Mouse (Mus musculus): ENCODE data around the gene Foxp1. TPM values are rescaled to one million over a fixed set of nuclear protein-coding genes. Genes with fewer than 3 reads are reported as not detected.

Foxp1 gene
- total and polyA plus RNA-seq, 3 experiments: 57.4 to 88.1 (median 79.8) TPM

DNA sequence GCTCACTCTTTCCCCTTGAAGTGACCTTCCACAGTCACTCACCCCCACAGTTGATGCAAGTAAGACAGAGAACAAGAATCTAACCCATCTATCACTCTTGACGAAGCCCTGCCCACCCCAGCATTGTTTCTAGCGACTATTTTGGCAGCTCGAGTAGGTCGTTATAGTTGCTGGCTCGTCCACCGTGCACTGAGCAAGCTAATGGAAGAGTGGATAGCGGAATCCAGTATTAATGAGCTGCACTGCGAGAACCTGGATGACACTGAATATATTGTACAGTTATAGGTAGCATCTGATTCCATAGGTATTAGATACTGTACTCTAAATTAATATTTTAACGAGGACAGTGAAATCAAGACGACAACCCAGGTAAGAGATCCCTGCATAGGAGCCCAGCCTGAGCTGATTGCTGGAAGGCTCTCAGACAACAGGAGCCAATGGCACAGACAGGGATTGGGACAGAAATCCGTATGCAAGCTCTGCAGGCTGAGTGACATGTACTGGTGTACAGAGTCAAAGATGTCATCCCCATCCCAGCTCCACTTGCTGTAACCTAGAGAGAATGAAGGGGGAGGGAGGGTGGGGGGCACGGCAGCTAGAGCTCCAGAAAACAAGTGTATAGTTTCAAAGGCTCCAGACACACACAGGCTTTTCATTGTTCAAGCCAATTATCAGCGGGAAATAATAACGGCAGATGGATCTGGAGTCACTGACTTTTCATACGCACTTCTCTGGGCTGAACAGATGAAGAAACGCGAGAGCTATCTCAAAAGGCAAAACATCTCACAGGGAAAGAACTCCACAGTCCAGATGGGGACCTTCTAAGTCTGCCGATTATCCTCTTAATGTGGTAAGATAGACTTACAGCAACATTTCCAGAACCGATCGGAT is 254.1 kb downstream of the Foxp1 start:
- Histone ChIP-seq H3K4me1 (ENCODE audit: insufficient read depth, low read depth, low read length) (peaks cover 5% of the 10 kb centered on the region; the same call in 1 of the 2 replicates), H3K27me3 (ENCODE audit: insufficient read depth, low read length) (no peaks in the 10 kb centered on the region), H3K36me3 (replicated peaks) (no peaks in the 10 kb centered on the region), H3K4me3 (ENCODE audit: low read depth, low read length) (no peak overlapping the region), H3K9me3 (replicated peaks) (no peaks in the 10 kb centered on the region)
- ATAC-seq (ENCODE audit: extremely low read depth, insufficient number of reproducible peaks, low FRiP score, poor library complexity, severe bottlenecking) (no peak), DNase-seq (ENCODE audit: low spot score) (no peak)
- TF ChIP-seq CTCF (IDR thresholded peaks at IDR 0.05; ENCODE audit: low read depth, low read length): no peak
- TF ChIP-seq GATA2 (IDR thresholded peaks at IDR 0.05; ENCODE audit: borderline replicate concordance, low read depth, low read length): no peak
- TF ChIP-seq POLR2AphosphoS5 (IDR thresholded peaks at IDR 0.05; ENCODE audit: insufficient replicate concordance, low read depth, low read length): no peak
- no peak for TF ChIP-seq TAL1 (conservative IDR thresholded peaks at IDR 0.05; ENCODE audit: low read depth, low read length)
- TF ChIP-seq GATA1 (IDR thresholded peaks at IDR 0.05; ENCODE audit: borderline replicate concordance, low read length): no peak

DNA sequence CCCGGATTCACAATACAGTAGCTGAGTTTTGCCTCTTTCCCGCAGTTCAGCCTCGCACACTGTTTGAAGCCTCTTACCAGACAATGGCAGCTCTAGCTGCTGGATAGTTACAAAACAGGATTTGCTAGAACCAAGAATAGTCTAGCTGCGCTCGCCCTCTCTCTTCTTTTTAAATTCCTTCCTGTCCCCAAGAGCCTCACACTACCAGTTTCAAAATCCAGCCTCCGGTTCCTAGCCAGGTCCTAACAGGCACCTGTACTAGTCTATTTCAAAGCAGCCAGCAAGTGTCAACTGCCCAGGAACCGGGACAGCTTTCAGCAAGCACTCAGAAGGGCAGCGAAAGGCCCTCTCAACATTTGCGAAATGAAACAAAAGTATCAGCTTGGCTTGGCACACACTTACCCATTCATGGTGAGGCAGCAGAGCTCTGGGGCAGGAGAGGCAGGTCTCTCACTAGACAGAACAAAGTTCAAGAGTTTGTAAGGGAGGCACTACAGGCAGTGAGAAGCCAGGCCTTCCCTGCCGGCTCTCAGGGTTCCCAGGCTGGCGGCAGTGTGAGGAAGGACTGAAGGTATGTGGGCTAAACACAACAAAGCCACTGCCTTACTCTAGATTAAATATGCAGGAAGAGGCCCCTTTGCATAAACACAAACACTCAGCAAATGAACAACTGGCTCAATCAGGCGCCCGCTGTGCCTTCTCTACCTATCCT is 256.4 kb downstream of the Foxp1 start:
- no peak for TF ChIP-seq CTCF (IDR thresholded peaks at IDR 0.05; ENCODE audit: low read depth, low read length)
- no peak for TF ChIP-seq GATA1 (IDR thresholded peaks at IDR 0.05; ENCODE audit: borderline replicate concordance, low read length)
- no peak for TF ChIP-seq TAL1 (conservative IDR thresholded peaks at IDR 0.05; ENCODE audit: low read depth, low read length)
- no peaks in the 10 kb centered on the region for H3K27me3 ChIP-seq (ENCODE audit: insufficient read depth, low read length)
- ATAC-seq (ENCODE audit: extremely low read depth, insufficient number of reproducible peaks, low FRiP score, poor library complexity, severe bottlenecking) (no peak), DNase-seq (ENCODE audit: low spot score) (no peak)
- no peaks in the 10 kb centered on the region for H3K9me3 ChIP-seq (replicated peaks)
- no peaks in the 10 kb centered on the region for H3K36me3 ChIP-seq (replicated peaks)
- no peak overlapping the region for H3K4me3 ChIP-seq (ENCODE audit: low read depth, low read length)
- H3K4me1 ChIP-seq (ENCODE audit: insufficient read depth, low read depth, low read length): peaks cover 5% of the 10 kb centered on the region; the same call in 1 of the 2 replicates

DNA sequence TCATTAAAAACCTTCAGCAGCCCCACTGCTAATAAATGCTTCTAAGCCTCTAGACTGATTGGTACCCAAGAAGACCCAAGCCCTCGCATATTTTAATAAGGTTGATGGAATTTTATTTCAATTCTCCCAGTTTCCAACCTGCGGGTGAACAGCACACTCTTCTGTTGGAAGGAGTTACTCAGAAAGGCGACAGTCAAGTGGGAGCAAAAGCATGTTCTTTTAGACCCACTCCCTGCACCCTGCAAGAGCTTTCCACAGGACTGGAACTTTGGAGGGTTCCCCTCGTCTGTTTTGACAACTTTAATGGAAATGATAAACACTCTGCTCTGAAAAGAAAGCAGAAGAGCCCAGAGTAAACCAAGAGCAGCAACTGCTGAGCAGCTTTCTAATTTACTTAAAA is 257.3 kb downstream of the Foxp1 start:
- no peak overlapping the region for H3K4me3 ChIP-seq (ENCODE audit: low read depth, low read length)

GRCm38 (mm10) chr6:99264192-99265093 is 258.1 kb downstream of the Foxp1 start:
- Histone ChIP-seq H3K36me3 (replicated peaks) (peaks cover 2% of the 10 kb centered on the region), H3K9me3 (replicated peaks) (no peaks in the 10 kb centered on the region), H3K4me3 (ENCODE audit: low read depth, low read length) (no peak overlapping the region), H3K27me3 (ENCODE audit: insufficient read depth, low read length) (no peaks in the 10 kb centered on the region), H3K4me1 (ENCODE audit: insufficient read depth, low read depth, low read length) (peaks cover 5% of the 10 kb centered on the region; the same call in 1 of the 2 replicates)
- ATAC-seq (ENCODE audit: extremely low read depth, insufficient number of reproducible peaks, low FRiP score, poor library complexity, severe bottlenecking): no peak
- DNase-seq (ENCODE audit: low spot score): no peak
- no peak for TF ChIP-seq TAL1 (conservative IDR thresholded peaks at IDR 0.05; ENCODE audit: low read depth, low read length)
- no peak for TF ChIP-seq CTCF (IDR thresholded peaks at IDR 0.05; ENCODE audit: low read depth, low read length)
- no peak for TF ChIP-seq GATA1 (IDR thresholded peaks at IDR 0.05; ENCODE audit: borderline replicate concordance, low read length)
- no peak for TF ChIP-seq GATA2 (IDR thresholded peaks at IDR 0.05; ENCODE audit: borderline replicate concordance, low read depth, low read length)
- no peak for TF ChIP-seq POLR2AphosphoS5 (IDR thresholded peaks at IDR 0.05; ENCODE audit: insufficient replicate concordance, low read depth, low read length)

More for the DNA sequence above, 257.3 kb downstream of the Foxp1 start:
- DNase-seq (ENCODE audit: low spot score): no peak
- TF ChIP-seq CTCF (IDR thresholded peaks at IDR 0.05; ENCODE audit: low read depth, low read length) (no peak), GATA2 (IDR thresholded peaks at IDR 0.05; ENCODE audit: borderline replicate concordance, low read depth, low read length) (no peak), GATA1 (IDR thresholded peaks at IDR 0.05; ENCODE audit: borderline replicate concordance, low read length) (no peak), POLR2AphosphoS5 (IDR thresholded peaks at IDR 0.05; ENCODE audit: insufficient replicate concordance, low read depth, low read length) (no peak), TAL1 (conservative IDR thresholded peaks at IDR 0.05; ENCODE audit: low read depth, low read length) (no peak)
- Histone ChIP-seq H3K27me3 (ENCODE audit: insufficient read depth, low read length) (no peaks in the 10 kb centered on the region), H3K4me1 (ENCODE audit: insufficient read depth, low read depth, low read length) (peaks cover 5% of the 10 kb centered on the region; the same call in 1 of the 2 replicates), H3K36me3 (replicated peaks) (no peaks in the 10 kb centered on the region), H3K9me3 (replicated peaks) (no peaks in the 10 kb centered on the region)
- ATAC-seq (ENCODE audit: extremely low read depth, insufficient number of reproducible peaks, low FRiP score, poor library complexity, severe bottlenecking): no peak

DNA sequence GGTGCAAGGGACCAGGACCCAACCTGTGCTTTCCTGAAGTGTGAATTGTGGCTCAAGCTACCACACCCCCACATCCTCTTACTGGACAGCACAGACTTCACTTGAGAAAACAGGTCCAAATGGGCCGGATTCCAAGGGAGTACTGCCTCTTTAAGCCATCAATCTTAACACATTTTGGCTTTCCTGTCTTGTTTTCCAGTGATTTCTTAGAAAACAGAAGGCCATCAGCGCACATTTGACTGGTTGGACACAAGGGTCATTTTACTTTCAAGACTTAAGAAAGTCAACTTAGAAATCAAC is 258.7 kb downstream of the Foxp1 start:
- peaks cover 5% of the 10 kb centered on the region; the same call in 1 of the 2 replicates for H3K4me1 ChIP-seq (ENCODE audit: insufficient read depth, low read depth, low read length)
- DNase-seq (ENCODE audit: low spot score): no peak
- H3K4me3 ChIP-seq (ENCODE audit: low read depth, low read length): no peak overlapping the region
- no peak for ATAC-seq (ENCODE audit: extremely low read depth, insufficient number of reproducible peaks, low FRiP score, poor library complexity, severe bottlenecking)
- H3K36me3 ChIP-seq (replicated peaks): peaks cover 2% of the 10 kb centered on the region
- H3K27me3 ChIP-seq (ENCODE audit: insufficient read depth, low read length): no peaks in the 10 kb centered on the region
- no peaks in the 10 kb centered on the region for H3K9me3 ChIP-seq (replicated peaks)
- TF ChIP-seq GATA2 (IDR thresholded peaks at IDR 0.05; ENCODE audit: borderline replicate concordance, low read depth, low read length) (no peak), CTCF (IDR thresholded peaks at IDR 0.05; ENCODE audit: low read depth, low read length) (no peak), TAL1 (conservative IDR thresholded peaks at IDR 0.05; ENCODE audit: low read depth, low read length) (no peak), GATA1 (IDR thresholded peaks at IDR 0.05; ENCODE audit: borderline replicate concordance, low read length) (no peak), POLR2AphosphoS5 (IDR thresholded peaks at IDR 0.05; ENCODE audit: insufficient replicate concordance, low read depth, low read length) (no peak)

Measured in G1E (cell line).